Mouse (Mus musculus): ENCODE results near the gene Sgms2.

GRCm38 (mm10) chr3:131271559-131272373 lies 219.4 kb downstream of the Sgms2 start, which contains the start of gene Hadh:
- no peak for TF ChIP-seq POLR2A (IDR thresholded peaks at IDR 0.05; ENCODE audit: low read depth, low read length)
- no peak for TF ChIP-seq CTCF (IDR thresholded peaks at IDR 0.05; ENCODE audit: extremely low read depth, insufficient read depth, insufficient read length, insufficient replicate concordance)

All from spleen, adult 2 months (tissue).